Mouse (Mus musculus) kidney, embryonic 16.5 days (tissue): ENCODE measurements at regions not wholly inside any gene's neighbourhood (a gene's known extent, or its start where the extent isn't known, plus 50 kb on each side); places are given as distances from the start of the nearest gene placed in this dataset.

Source experiments
- ATAC-seq: fragments of 200-750 bp; cut with Nextera tagmentation; 2 replicates; pipeline ENCODE4 v1.8.0; 2017; ENCODE audit warnings: moderate TSS enrichment; ENCODE audit not compliant: low FRiP score, low TSS enrichment
- H3K27ac ChIP-seq: fragments of 300-500 bp; sonication (generic); 2 replicates; pipeline ENCODE4 v1.5.1; 2014; ENCODE audit warnings: low read length
- H3K27me3 ChIP-seq: fragments of 300-500 bp; sonication (generic); 2 replicates; pipeline ENCODE4 v1.6.1; 2014; ENCODE audit warnings: low read length, control low read depth, mixed read lengths; ENCODE audit not compliant: insufficient read depth
- H3K36me3 ChIP-seq: fragments of 300-500 bp; sonication (generic); 2 replicates; pipeline ENCODE4 v1.6.1; 2014; ENCODE audit warnings: low read length, control low read depth, mixed read lengths; ENCODE audit not compliant: insufficient read depth
- H3K4me1 ChIP-seq: fragments of 300-500 bp; sonication (generic); 2 replicates; pipeline ENCODE4 v1.6.1; 2014; ENCODE audit warnings: low read length, control low read depth, mixed read lengths; ENCODE audit not compliant: insufficient read depth
- H3K4me2 ChIP-seq: fragments of 300-500 bp; sonication (generic); replicated peaks from 2 replicates; pipeline ENCODE4 v1.6.1; 2014; ENCODE audit warnings: low read depth, low read length
- H3K4me3 ChIP-seq: fragments of 300-500 bp; sonication (generic); 2 replicates; pipeline ENCODE4 v1.5.1; 2014; ENCODE audit warnings: mild to moderate bottlenecking, low read length
- H3K9ac ChIP-seq: fragments of 300-500 bp; sonication (generic); replicated peaks from 2 replicates; pipeline ENCODE4 v1.6.1; 2014; ENCODE audit warnings: low read length
- H3K9me3 ChIP-seq: fragments of 300-500 bp; sonication (generic); 2 replicates; pipeline ENCODE4 v1.6.1; 2016; ENCODE audit warnings: low read length, control low read depth
- WGBS: fragments of 180-500 bp; shearing (Covaris S2); extraction: QIAGEN DNeasy Blood & Tissue Kit; methylation state at CpG from one replicate; pipeline ENCODE4 v1.1.7; 2014; 5-methylcytosine and 5-hydroxymethylcytosine counted together

- H3K9ac ChIP-seq: no peak overlapping the region
- no peaks in the 10 kb centered on the region for H3K36me3 ChIP-seq
- WGBS: 55% methylated on average over 5 of the region's 5 CpGs
- 0 out of 2 replicates have a peak, but pooled peaks cover 3% of the 10 kb centered on the region for H3K4me1 ChIP-seq
- no peak overlapping the region for H3K4me2 ChIP-seq
- no peaks in the 10 kb centered on the region for H3K9me3 ChIP-seq
- H3K4me3 ChIP-seq: no peak overlapping the region
- no peak overlapping the region for H3K27ac ChIP-seq
- H3K27me3 ChIP-seq: no peaks in the 10 kb centered on the region
- ATAC-seq: 0 out of 2 replicates have a peak, but pooled peaks have one; percentile 59
These were observed 401.3 kb downstream of the Plcl1 start for GRCm38 (mm10) chr1:55807028-55807427.

- no peaks in the 10 kb centered on the region for H3K27me3 ChIP-seq
- H3K4me2 ChIP-seq: no peak overlapping the region
- H3K4me1 ChIP-seq: 0 out of 2 replicates have a peak, but pooled peaks cover 3% of the 10 kb centered on the region
- no peaks in the 10 kb centered on the region for H3K9me3 ChIP-seq
- H3K27ac ChIP-seq: no peak overlapping the region
- H3K9ac ChIP-seq: no peak overlapping the region
- ATAC-seq: no peak
- 61% methylated on average over 7 of the region's 7 CpGs for WGBS
- no peak overlapping the region for H3K4me3 ChIP-seq
- H3K36me3 ChIP-seq: no peaks in the 10 kb centered on the region
These were observed 403.2 kb downstream of the Plcl1 start for GRCm38 (mm10) chr1:55808724-55809519.

GRCm38 (mm10) chr1:55812486-55812885 is 406.8 kb downstream of the Plcl1 start:
- H3K9me3 ChIP-seq: no peaks in the 10 kb centered on the region
- no peak overlapping the region for H3K27ac ChIP-seq
- no peaks in the 10 kb centered on the region; the same call in none of the 2 replicates for H3K27me3 ChIP-seq
- 87% methylated on average over 1 of the region's 1 CpGs for WGBS
- H3K36me3 ChIP-seq: no peaks in the 10 kb centered on the region
- ATAC-seq: no peak
- 0 out of 2 replicates have a peak, but pooled peaks cover 3% of the 10 kb centered on the region for H3K4me1 ChIP-seq
- H3K4me2 ChIP-seq: no peak overlapping the region
- no peak overlapping the region for H3K9ac ChIP-seq
- no peak overlapping the region for H3K4me3 ChIP-seq

GRCm38 (mm10) chr1:55820866-55821500 is 415.3 kb downstream of the Plcl1 start:
- Histone ChIP-seq H3K27ac (no peak overlapping the region), H3K27me3 (no peaks in the 10 kb centered on the region; the same call in none of the 2 replicates), H3K4me3 (no peak overlapping the region), H3K4me2 (no peak overlapping the region), H3K9ac (no peak overlapping the region), H3K36me3 (no peaks in the 10 kb centered on the region), H3K9me3 (no peaks in the 10 kb centered on the region), H3K4me1 (no peaks in the 10 kb centered on the region)
- WGBS: 25% methylated on average over 3 of the region's 3 CpGs
- ATAC-seq: peak; percentile 95

- Histone ChIP-seq H3K36me3 (no peaks in the 10 kb centered on the region), H3K27ac (no peak overlapping the region), H3K4me1 (no peaks in the 10 kb centered on the region), H3K27me3 (no peaks in the 10 kb centered on the region; the same call in 1 of the 2 replicates), H3K4me2 (no peak overlapping the region), H3K9ac (no peak overlapping the region), H3K9me3 (no peaks in the 10 kb centered on the region), H3K4me3 (no peak overlapping the region)
- 84% methylated on average over 4 of the region's 4 CpGs for WGBS
- ATAC-seq: no peak
These were observed 416.9 kb downstream of the Plcl1 start for GRCm38 (mm10) chr1:55822599-55822998.

- peak; percentile 57; the same call in 1 of the 2 replicates for ATAC-seq
- H3K27me3 ChIP-seq: no peaks in the 10 kb centered on the region
- H3K4me3 ChIP-seq: no peak overlapping the region
- no peak overlapping the region for H3K27ac ChIP-seq
- H3K9ac ChIP-seq: no peak overlapping the region
- no peak overlapping the region for H3K4me2 ChIP-seq
- no peaks in the 10 kb centered on the region for H3K4me1 ChIP-seq
- H3K36me3 ChIP-seq: no peaks in the 10 kb centered on the region
- no peaks in the 10 kb centered on the region for H3K9me3 ChIP-seq
These were observed 421.5 kb downstream of the Plcl1 start for GRCm38 (mm10) chr1:55827191-55827590.

GRCm38 (mm10) chr1:55835281-55835680 is 429.6 kb downstream of the Plcl1 start:
- Histone ChIP-seq H3K27ac (no peak overlapping the region), H3K9ac (no peak overlapping the region), H3K36me3 (no peaks in the 10 kb centered on the region), H3K4me1 (no peaks in the 10 kb centered on the region), H3K4me3 (no peak overlapping the region), H3K9me3 (no peaks in the 10 kb centered on the region), H3K27me3 (no peaks in the 10 kb centered on the region), H3K4me2 (no peak overlapping the region)
- ATAC-seq: no peak
- WGBS: 84% methylated on average over 3 of the region's 3 CpGs

GRCm38 (mm10) chr1:55836750-55837149 is 431.0 kb downstream of the Plcl1 start:
- ATAC-seq: no peak

GRCm38 (mm10) chr1:55837366-55837765 is 431.6 kb downstream of the Plcl1 start:
- no peak overlapping the region for H3K27ac ChIP-seq
- no peaks in the 10 kb centered on the region for H3K9me3 ChIP-seq
- H3K9ac ChIP-seq: no peak overlapping the region
- H3K36me3 ChIP-seq: no peaks in the 10 kb centered on the region
- no peaks in the 10 kb centered on the region for H3K27me3 ChIP-seq
- no peak for ATAC-seq
- no peak overlapping the region for H3K4me3 ChIP-seq
- H3K4me1 ChIP-seq: no peaks in the 10 kb centered on the region
- no peak overlapping the region for H3K4me2 ChIP-seq

More at GRCm38 (mm10) chr1:55836750-55837149, 431.0 kb downstream of the Plcl1 start:
- H3K9me3 ChIP-seq: no peaks in the 10 kb centered on the region
- H3K4me1 ChIP-seq: no peaks in the 10 kb centered on the region
- no peaks in the 10 kb centered on the region for H3K36me3 ChIP-seq
- no peaks in the 10 kb centered on the region for H3K27me3 ChIP-seq
- no peak overlapping the region for H3K4me3 ChIP-seq
- WGBS: 73% methylated on average over 2 of the region's 2 CpGs
- H3K4me2 ChIP-seq: no peak overlapping the region
- no peak overlapping the region for H3K9ac ChIP-seq
- no peak overlapping the region for H3K27ac ChIP-seq

- 4% methylated on average over 2 of the region's 2 CpGs for WGBS
- no peak overlapping the region for H3K4me2 ChIP-seq
- H3K27me3 ChIP-seq: no peaks in the 10 kb centered on the region
- no peak overlapping the region for H3K27ac ChIP-seq
- no peaks in the 10 kb centered on the region for H3K36me3 ChIP-seq
- no peak for ATAC-seq
- H3K4me3 ChIP-seq: no peak overlapping the region
- H3K9ac ChIP-seq: no peak overlapping the region
- H3K4me1 ChIP-seq: no peaks in the 10 kb centered on the region
- no peaks in the 10 kb centered on the region for H3K9me3 ChIP-seq
These were observed 432.4 kb downstream of the Plcl1 start for GRCm38 (mm10) chr1:55838168-55838567.
